Mouse (Mus musculus) ES-E14 (cell line): ENCODE results near the gene Dlg4.

ENCODE experiments used
- HCFC1 ChIP-seq: IDR thresholded peaks from 2 replicates; pipeline ENCODE4 v1.6.1; 2012; ENCODE audit warnings: low read length, inconsistent platforms, borderline replicate concordance; ENCODE audit not compliant: insufficient read depth
- MAFK ChIP-seq: IDR thresholded peaks from 2 replicates; pipeline ENCODE4 v1.6.1; 2014; ENCODE audit warnings: mild to moderate bottlenecking, low read depth, low read length, inconsistent platforms; ENCODE audit not compliant: insufficient read depth
- ZC3H11A ChIP-seq: IDR thresholded peaks from 2 replicates; pipeline ENCODE4 v1.6.1; 2012; ENCODE audit warnings: low read depth, mild to moderate bottlenecking, inconsistent platforms, low read length, borderline replicate concordance
- ZNF384 ChIP-seq: IDR thresholded peaks from 2 replicates; pipeline ENCODE4 v1.6.1; 2012; ENCODE audit warnings: low read depth, low read length, inconsistent platforms

GRCm38 (mm10) chr11:70012931-70013330 is 3.8 kb upstream of the Dlg4 start:
- TF ChIP-seq HCFC1 (no peak), MAFK (no peak), ZNF384 (no peak), ZC3H11A (no peak)
